Mouse (Mus musculus) liver, embryonic 15.5 days (tissue): Measurements from ENCODE around the gene Pclo. TPM values are rescaled to one million over a fixed set of nuclear protein-coding genes. Genes with fewer than 3 reads are reported as not detected.
"Not testable (repeated sequence)": the region's sequence is repeated elsewhere in the genome, so short reads cannot be mapped to it uniquely, and the experiment has no call there.

Source experiments
- ATAC-seq: fragments of 200-750 bp; cut with Nextera tagmentation; 2 replicates; pipeline ENCODE4 v1.8.0; 2017; ENCODE audit warnings: moderate number of reproducible peaks, mild to moderate bottlenecking, moderate library complexity; ENCODE audit not compliant: insufficient read depth
- H3K27ac ChIP-seq: fragments of 300-500 bp; sonication (generic); replicated peaks from 2 replicates; pipeline ENCODE4 v1.5.1; 2015; ENCODE audit warnings: mild to moderate bottlenecking, inconsistent platforms
- H3K27me3 ChIP-seq: fragments of 300-500 bp; sonication (generic); 2 replicates; pipeline ENCODE4 v1.6.1; 2015; ENCODE audit warnings: mild to moderate bottlenecking, inconsistent platforms
- H3K36me3 ChIP-seq: fragments of 300-500 bp; sonication (generic); replicated peaks from 2 replicates; pipeline ENCODE4 v1.6.1; 2015; ENCODE audit warnings: moderate library complexity, mild to moderate bottlenecking, inconsistent platforms
- H3K4me1 ChIP-seq: fragments of 300-500 bp; sonication (generic); replicated peaks from 2 replicates; pipeline ENCODE4 v1.6.1; 2015; ENCODE audit warnings: inconsistent platforms
- H3K4me2 ChIP-seq: fragments of 300-500 bp; sonication (generic); 2 replicates; pipeline ENCODE4 v1.6.1; 2015; ENCODE audit warnings: moderate library complexity, mild to moderate bottlenecking, inconsistent platforms
- H3K4me3 ChIP-seq: fragments of 300-500 bp; sonication (generic); replicated peaks from 2 replicates; pipeline ENCODE4 v1.5.1; 2015; ENCODE audit warnings: mild to moderate bottlenecking, inconsistent platforms
- H3K9ac ChIP-seq: fragments of 300-500 bp; sonication (generic); 2 replicates; pipeline ENCODE4 v1.6.1; 2015; ENCODE audit warnings: moderate library complexity, mild to moderate bottlenecking, inconsistent platforms
- H3K9me3 ChIP-seq: fragments of 300-500 bp; sonication (generic); replicated peaks from 2 replicates; pipeline ENCODE4 v1.6.1; 2016; ENCODE audit warnings: inconsistent platforms
- WGBS: fragments of 180-500 bp; shearing (Covaris S2); methylation state at CpG from one replicate; pipeline ENCODE4 v1.1.7; 2015; ENCODE audit warnings: mixed read lengths; ENCODE audit not compliant: insufficient replicate concordance; 5-methylcytosine and 5-hydroxymethylcytosine counted together
- polyA plus RNA-seq: library from polyadenylated mRNA; unstranded; fragments of >200 nt; fragmentation: Nextera tagmentation; extraction: Ambion mirVana; gene quantifications from 2 replicates; pipeline ENCODE4 v1.2.1, GENCODE M21; 2015

Pclo gene
- polyA plus RNA-seq, 1 experiment from 2014 or later = not detected

GRCm38 (mm10) chr5:14833165-14833860 is 318.6 kb downstream of the Pclo start:
- Histone ChIP-seq H3K9ac (no peak overlapping the region), H3K4me2 (no peak overlapping the region), H3K9me3 (no peaks in the 10 kb centered on the region), H3K4me1 (no peaks in the 10 kb centered on the region), H3K36me3 (no peaks in the 10 kb centered on the region), H3K27ac (no peak overlapping the region), H3K27me3 (no peaks in the 10 kb centered on the region), H3K4me3 (no peak overlapping the region)
- 72% methylated on average over 3 of the region's 3 CpGs for WGBS
- ATAC-seq = no peak

- Histone ChIP-seq H3K9me3 (no peaks in the 10 kb centered on the region), H3K27ac (no peak overlapping the region), H3K27me3 (no peaks in the 10 kb centered on the region), H3K36me3 (no peaks in the 10 kb centered on the region), H3K4me1 (no peaks in the 10 kb centered on the region), H3K4me2 (no peak overlapping the region), H3K9ac (no peak overlapping the region), H3K4me3 (no peak overlapping the region)
- WGBS = 38% methylated on average over 4 of the region's 4 CpGs
- ATAC-seq = no peak
These were observed 319.7 kb downstream of the Pclo start for GRCm38 (mm10) chr5:14834155-14834991.

GRCm38 (mm10) chr5:14853650-14854049 is 338.9 kb downstream of the Pclo start:
- no peak overlapping the region for H3K4me2 ChIP-seq
- H3K27ac ChIP-seq = no peak overlapping the region
- H3K27me3 ChIP-seq = no peaks in the 10 kb centered on the region
- H3K9ac ChIP-seq = no peak overlapping the region
- H3K4me1 ChIP-seq = no peaks in the 10 kb centered on the region
- H3K36me3 ChIP-seq = no peaks in the 10 kb centered on the region
- ATAC-seq = no peak
- H3K4me3 ChIP-seq = no peak overlapping the region
- H3K9me3 ChIP-seq = no peaks in the 10 kb centered on the region; the same call in 1 of the 2 replicates

DNA sequence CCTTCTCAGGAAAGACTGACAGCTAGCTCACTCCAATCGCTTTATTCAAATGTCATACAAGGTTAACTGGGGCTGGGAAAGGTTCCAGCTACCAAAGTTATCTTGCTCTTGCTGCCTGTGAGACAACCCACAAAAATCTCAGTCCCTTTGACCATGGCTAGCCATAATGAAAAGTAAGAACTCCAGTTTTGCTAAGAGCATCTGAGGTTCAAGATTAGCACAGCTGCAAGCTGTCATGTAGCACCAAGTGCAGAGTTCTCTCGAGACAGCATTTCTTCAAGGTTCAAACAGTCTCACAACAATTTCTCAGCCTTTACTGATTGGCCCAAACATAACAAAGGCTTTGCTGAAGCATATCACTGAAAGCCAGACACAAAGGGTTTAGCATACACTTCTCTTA is 370.6 kb downstream of the Pclo start:
- not testable (repeated sequence) for H3K4me2 ChIP-seq, H3K9ac ChIP-seq, H3K9me3 ChIP-seq, H3K36me3 ChIP-seq, H3K27me3 ChIP-seq, H3K27ac ChIP-seq, ATAC-seq, H3K4me1 ChIP-seq, H3K4me3 ChIP-seq
- 46% methylated on average over 2 of the region's 2 CpGs for WGBS

- WGBS = 46% methylated on average over 3 of the region's 3 CpGs
- ATAC-seq = no peak
- Histone ChIP-seq H3K9me3 (no peaks in the 10 kb centered on the region; the same call in 1 of the 2 replicates), H3K4me2 (no peak overlapping the region), H3K4me1 (no peaks in the 10 kb centered on the region), H3K27me3 (no peaks in the 10 kb centered on the region), H3K9ac (no peak overlapping the region), H3K27ac (no peak overlapping the region), H3K4me3 (no peak overlapping the region), H3K36me3 (no peaks in the 10 kb centered on the region)
These were observed 377.5 kb downstream of the Pclo start for GRCm38 (mm10) chr5:14892242-14892641.

DNA sequence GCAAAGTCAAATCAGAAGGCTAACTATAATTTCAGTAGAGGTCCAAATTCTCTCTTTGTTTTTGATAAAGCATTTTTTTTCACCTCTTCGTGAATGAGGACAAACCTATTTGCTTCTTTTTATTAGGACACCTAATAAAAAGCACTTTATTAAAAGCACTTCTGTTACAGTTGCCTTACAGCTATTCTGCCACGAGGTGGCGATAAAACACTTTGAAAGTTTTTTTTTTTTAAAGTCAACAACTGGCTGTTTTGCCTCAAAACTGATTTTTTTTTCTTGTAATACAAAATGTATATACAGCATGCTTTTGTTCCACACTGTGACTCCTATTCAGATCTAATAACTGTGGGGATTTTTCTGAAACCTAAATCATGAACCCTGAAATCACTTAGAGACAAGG is 388.8 kb downstream of the Pclo start:
- H3K4me2 ChIP-seq, H3K27ac ChIP-seq, H3K36me3 ChIP-seq, H3K4me3 ChIP-seq, H3K9me3 ChIP-seq, H3K4me1 ChIP-seq, H3K9ac ChIP-seq, ATAC-seq, H3K27me3 ChIP-seq: not testable (repeated sequence)
- WGBS = 8% methylated on average over 3 of the region's 3 CpGs
